Mouse (Mus musculus): ENCODE measurements around the gene Il1f10. TPM values are rescaled to one million over a fixed set of nuclear protein-coding genes. Genes with fewer than 3 reads are reported as not detected.
A peak's percentile ranks its signal among the peaks of the same experiment; 100 is the strongest.

The Il1f10 gene
- polyA plus RNA-seq, 1 experiment from 2014 or later, result not detected

DNA sequence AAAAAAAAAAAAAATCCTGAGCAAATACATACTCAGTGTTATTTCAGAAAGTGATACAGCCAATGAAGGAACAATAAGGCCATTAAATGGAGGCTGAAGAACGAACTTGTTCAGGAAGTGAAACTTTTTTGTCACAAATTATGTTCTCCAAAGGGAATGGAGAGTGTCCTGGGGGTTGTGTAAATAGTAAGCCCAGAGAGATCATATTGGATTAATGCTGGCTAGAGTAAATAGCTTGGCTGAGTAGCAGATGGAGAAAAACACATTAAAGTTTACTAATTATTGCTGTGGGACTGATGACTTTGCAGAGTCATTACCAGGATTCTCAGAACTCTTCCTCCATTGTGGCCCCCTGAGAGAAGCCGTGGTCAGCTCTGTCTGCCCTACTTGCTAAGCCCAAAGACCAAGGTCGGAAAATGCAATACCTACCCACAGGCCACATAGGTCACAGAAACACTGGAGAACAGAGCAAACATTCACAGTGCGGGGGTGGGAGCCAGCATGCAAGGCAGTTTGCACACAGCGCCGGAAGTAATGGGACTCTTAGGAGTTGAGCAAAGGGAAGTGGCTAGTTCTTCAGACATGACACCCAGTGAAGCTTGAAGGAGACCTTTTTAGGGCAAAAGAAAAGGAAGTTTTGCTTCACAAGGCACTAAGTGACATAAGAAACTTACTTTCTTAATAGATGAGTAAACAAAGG lies 20.5 kb downstream of the Il1f10 start:
- ATAC-seq, result no peak
- no peaks in the 10 kb centered on the region for H3K27me3 ChIP-seq (replicated peaks; ENCODE audit: insufficient read depth, low read length)
- 55% methylated on average over 6 of the region's 6 CpGs for WGBS
- TF ChIP-seq CTCF (IDR thresholded peaks at IDR 0.05), result no peak
- TF ChIP-seq EP300 (IDR thresholded peaks at IDR 0.05), result no peak
- no peak overlapping the region for H3K4me3 ChIP-seq (ENCODE audit: low read depth, low read length)
- no peaks in the 10 kb centered on the region for H3K9me3 ChIP-seq (ENCODE audit: low read length)
- DNase-seq (ENCODE audit: low spot score), result peak; percentile 46
- H3K36me3 ChIP-seq (ENCODE audit: insufficient read depth, low read length), result no peaks in the 10 kb centered on the region
- no peak overlapping the region for H3K4me2 ChIP-seq (replicated peaks; ENCODE audit: low read depth, low read length)
- no peak overlapping the region for H3K27ac ChIP-seq (ENCODE audit: low read length)
- H3K9ac ChIP-seq (replicated peaks; ENCODE audit: low read depth), result no peak overlapping the region
- no peaks in the 10 kb centered on the region for H3K4me1 ChIP-seq (ENCODE audit: insufficient read depth, low read depth, low read length)

DNA sequence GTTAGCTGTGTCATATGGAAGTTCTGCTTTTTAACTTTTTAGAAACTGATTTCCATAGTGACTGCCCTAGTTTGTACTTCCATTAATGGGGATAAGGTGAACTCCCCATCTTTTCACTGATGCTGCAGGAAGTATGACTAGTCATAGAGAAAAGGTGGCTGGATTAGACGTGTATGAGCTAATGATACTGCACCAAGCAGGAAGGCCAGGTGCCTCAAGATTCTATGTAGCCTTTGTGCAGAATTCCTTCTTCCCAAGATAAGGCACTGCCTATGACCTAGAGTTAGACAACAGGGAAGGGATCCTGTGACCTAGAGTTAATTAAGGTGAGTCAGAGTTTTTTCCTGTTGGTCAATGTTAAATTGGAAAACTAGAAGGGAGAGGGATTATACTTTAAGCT lies 25.9 kb downstream of the Il1f10 start:
- H3K4me2 ChIP-seq (replicated peaks; ENCODE audit: low read depth, low read length), result no peak overlapping the region
- no peak overlapping the region for H3K4me3 ChIP-seq (ENCODE audit: low read depth, low read length)
- H3K9ac ChIP-seq (replicated peaks; ENCODE audit: low read depth), result no peak overlapping the region
- ATAC-seq (no peak), DNase-seq (ENCODE audit: low spot score) (no peak)
- no peak overlapping the region for H3K27ac ChIP-seq (ENCODE audit: low read length)
- no peaks in the 10 kb centered on the region for H3K9me3 ChIP-seq (ENCODE audit: low read length)
- TF ChIP-seq CTCF (IDR thresholded peaks at IDR 0.05), result no peak
- no peaks in the 10 kb centered on the region for H3K4me1 ChIP-seq (ENCODE audit: insufficient read depth, low read depth, low read length)
- H3K36me3 ChIP-seq (ENCODE audit: insufficient read depth, low read length), result no peaks in the 10 kb centered on the region
- 68% methylated on average over 1 of the region's 1 CpGs for WGBS
- no peaks in the 10 kb centered on the region for H3K27me3 ChIP-seq (replicated peaks; ENCODE audit: insufficient read depth, low read length)

DNA sequence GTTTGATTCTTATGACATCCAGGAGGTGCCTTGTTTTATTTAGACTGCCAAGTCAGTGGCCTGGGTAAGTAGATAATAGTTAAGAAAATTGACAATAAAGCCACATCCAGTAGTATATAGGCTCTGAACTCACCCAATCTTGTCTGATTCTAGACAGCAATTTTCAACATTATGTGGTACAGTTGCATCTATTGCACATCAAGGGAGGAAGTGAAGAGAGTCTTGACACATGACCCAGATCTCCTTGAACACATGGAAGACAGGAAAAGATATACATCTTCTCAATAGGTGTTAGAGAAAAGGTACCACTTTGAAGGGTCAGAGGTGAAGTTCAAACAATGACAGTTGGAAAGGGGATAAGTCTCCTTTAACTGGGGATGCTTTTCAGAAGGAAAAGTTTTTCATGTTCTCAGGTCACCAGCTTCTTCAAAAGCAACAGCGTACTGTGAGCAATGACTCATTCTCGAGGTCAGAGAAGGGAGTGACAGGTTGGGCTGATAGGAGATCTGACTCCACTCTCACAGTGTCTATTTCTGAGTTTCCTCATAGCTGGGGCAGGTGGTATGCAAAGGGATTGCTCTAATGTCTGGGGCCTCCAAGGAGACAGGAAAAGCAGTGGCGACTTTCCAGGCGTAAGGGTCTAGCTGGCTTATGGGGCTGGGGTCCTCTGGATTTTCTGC lies 27.1 kb downstream of the Il1f10 start:
- H3K4me2 ChIP-seq (replicated peaks; ENCODE audit: low read depth, low read length), result no peak overlapping the region
- TF ChIP-seq EP300 (IDR thresholded peaks at IDR 0.05), result no peak
- no peak for TF ChIP-seq CTCF (IDR thresholded peaks at IDR 0.05)
- H3K27ac ChIP-seq (ENCODE audit: low read length), result no peak overlapping the region
- WGBS, result 66% methylated on average over 4 of the region's 4 CpGs
- no peak overlapping the region for H3K4me3 ChIP-seq (ENCODE audit: low read depth, low read length)
- no peak for ATAC-seq
- no peaks in the 10 kb centered on the region for H3K4me1 ChIP-seq (ENCODE audit: insufficient read depth, low read depth, low read length)
- no peak overlapping the region for H3K9ac ChIP-seq (replicated peaks; ENCODE audit: low read depth)
- H3K27me3 ChIP-seq (replicated peaks; ENCODE audit: insufficient read depth, low read length), result no peaks in the 10 kb centered on the region
- no peaks in the 10 kb centered on the region for H3K36me3 ChIP-seq (ENCODE audit: insufficient read depth, low read length)
- DNase-seq (ENCODE audit: low spot score), result no peak
- H3K9me3 ChIP-seq (ENCODE audit: low read length), result no peaks in the 10 kb centered on the region

DNA sequence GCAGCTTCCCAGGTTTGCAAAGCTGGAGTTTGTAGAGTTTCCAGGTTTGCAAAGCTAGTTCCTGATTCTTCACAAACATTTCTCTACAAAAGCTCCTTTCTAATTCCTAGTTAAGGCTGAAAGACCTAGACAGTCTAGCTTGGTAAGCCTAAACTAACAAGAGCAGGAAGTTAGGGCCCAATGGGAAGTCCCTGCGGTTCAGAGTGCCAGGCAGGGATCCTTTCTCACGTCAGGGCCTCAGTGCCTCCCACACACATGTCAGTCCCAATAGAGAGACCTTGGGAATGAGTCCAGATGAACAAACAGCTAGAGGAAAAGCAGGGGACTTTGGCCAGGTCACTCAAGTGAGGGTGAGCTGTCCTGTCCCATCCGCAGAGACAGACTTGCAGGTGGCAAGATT lies 44.3 kb downstream of the Il1f10 start:
- Histone ChIP-seq H3K9me3 (ENCODE audit: low read length) (no peaks in the 10 kb centered on the region), H3K27ac (ENCODE audit: low read length) (no peak overlapping the region), H3K36me3 (ENCODE audit: insufficient read depth, low read length) (no peaks in the 10 kb centered on the region), H3K9ac (replicated peaks; ENCODE audit: low read depth) (no peak overlapping the region), H3K4me1 (ENCODE audit: insufficient read depth, low read depth, low read length) (no peaks in the 10 kb centered on the region), H3K4me3 (ENCODE audit: low read depth, low read length) (no peak overlapping the region), H3K4me2 (replicated peaks; ENCODE audit: low read depth, low read length) (no peak overlapping the region), H3K27me3 (replicated peaks; ENCODE audit: insufficient read depth, low read length) (no peaks in the 10 kb centered on the region)
- WGBS, result 51% methylated on average over 3 of the region's 3 CpGs
- DNase-seq (ENCODE audit: low spot score), result no peak
- no peak for ATAC-seq
- TF ChIP-seq CTCF (IDR thresholded peaks at IDR 0.05), result no peak
- TF ChIP-seq EP300 (IDR thresholded peaks at IDR 0.05), result no peak

DNA sequence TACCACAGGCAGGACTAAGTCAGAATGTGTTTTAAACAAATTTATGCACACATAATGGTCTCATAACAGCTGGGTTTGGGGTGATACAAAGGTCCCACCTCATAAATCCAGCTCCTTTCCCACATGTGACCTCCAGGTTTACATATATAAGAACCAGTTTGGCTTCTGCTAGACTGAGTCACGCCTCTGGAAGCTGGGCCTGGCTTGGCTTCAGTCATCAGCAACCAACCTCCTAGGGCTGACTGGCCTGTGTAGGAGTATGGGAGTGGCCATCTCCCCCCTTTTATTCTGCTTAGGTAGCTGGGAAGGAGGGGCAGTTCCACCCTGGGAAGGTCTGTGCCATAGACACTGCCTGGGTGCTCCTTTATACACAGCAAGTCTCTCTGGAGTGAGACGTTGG lies 45.5 kb downstream of the Il1f10 start, which contains the start of gene Il1rn:
Il1rn (plus strand) TSS at position 309 of the 400 bp plus-strand sequence.
- H3K27ac ChIP-seq (ENCODE audit: low read length), result no peak within 1 kb of the TSS
- H3K4me1 ChIP-seq (ENCODE audit: insufficient read depth, low read depth, low read length), result no peaks in the 10 kb centered on the region
- TF ChIP-seq EP300 (IDR thresholded peaks at IDR 0.05), result no peak
- 59% methylated on average over 2 of the region's 2 CpGs for WGBS
- no peaks in the 10 kb centered on the region for H3K9me3 ChIP-seq (ENCODE audit: low read length)
- no peaks in the 10 kb centered on the region for H3K27me3 ChIP-seq (replicated peaks; ENCODE audit: insufficient read depth, low read length)
- H3K9ac ChIP-seq (replicated peaks; ENCODE audit: low read depth), result no peak within 1 kb of the TSS
- ATAC-seq (no peak; the same call in 1 of the 2 replicates), DNase-seq (ENCODE audit: low spot score) (peak; percentile 27)
- H3K4me2 ChIP-seq (replicated peaks; ENCODE audit: low read depth, low read length), result no peak within 1 kb of the TSS
- H3K36me3 ChIP-seq (ENCODE audit: insufficient read depth, low read length), result no peaks in the 10 kb centered on the region
- no peak within 1 kb of the TSS for H3K4me3 ChIP-seq (ENCODE audit: low read depth, low read length)

DNA sequence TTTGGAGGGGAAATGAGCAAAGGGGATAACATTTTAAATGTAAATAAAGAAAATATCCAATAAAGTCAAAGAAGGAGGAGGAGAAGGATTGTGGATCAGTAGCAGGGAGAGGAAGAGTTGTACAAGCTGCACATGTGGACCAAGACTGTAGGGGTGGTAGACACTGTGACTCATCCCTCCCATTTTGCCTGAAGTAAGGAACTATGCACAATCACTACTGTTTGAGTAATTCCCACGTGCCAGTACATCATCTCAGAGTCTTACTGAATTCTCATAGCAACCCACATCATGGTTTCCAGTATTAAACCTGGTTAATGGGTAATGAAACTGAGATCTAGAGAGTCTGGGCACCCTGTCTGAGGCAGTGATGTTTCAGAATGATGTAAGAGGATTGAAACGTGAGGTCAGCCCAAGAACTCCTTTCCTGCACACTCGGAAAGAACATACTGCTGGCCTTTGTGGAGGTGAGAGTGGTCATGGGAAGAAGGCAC lies 50.4 kb downstream of the Il1f10 start:
- no peaks in the 10 kb centered on the region for H3K9me3 ChIP-seq (ENCODE audit: low read length)
- H3K9ac ChIP-seq (replicated peaks; ENCODE audit: low read depth), result no peak overlapping the region
- no peak for DNase-seq (ENCODE audit: low spot score)
- no peak overlapping the region for H3K4me2 ChIP-seq (replicated peaks; ENCODE audit: low read depth, low read length)
- no peaks in the 10 kb centered on the region for H3K4me1 ChIP-seq (ENCODE audit: insufficient read depth, low read depth, low read length)
- ATAC-seq, result no peak
- no peak overlapping the region for H3K4me3 ChIP-seq (ENCODE audit: low read depth, low read length)
- H3K27me3 ChIP-seq (replicated peaks; ENCODE audit: insufficient read depth, low read length), result no peaks in the 10 kb centered on the region
- no peak overlapping the region for H3K27ac ChIP-seq (ENCODE audit: low read length)
- no peak for TF ChIP-seq CTCF (IDR thresholded peaks at IDR 0.05)
- no peak for TF ChIP-seq EP300 (IDR thresholded peaks at IDR 0.05)
- 55% methylated on average over 3 of the region's 3 CpGs for WGBS
- no peaks in the 10 kb centered on the region for H3K36me3 ChIP-seq (ENCODE audit: insufficient read depth, low read length)

Other genes starting within 250 kb of the Il1f10 start
- 5.6 and 5.8 TPM in 2 replicates for gene Hnmt, start 241.8 kb upstream of the Il1f10 start, polyA plus RNA-seq (2015; fragmentation: Nextera tagmentation; extraction: Ambion mirVana)
- not detected in 2 replicates for gene Tbpl2, start 194.6 kb upstream of the Il1f10 start, polyA plus RNA-seq (2015; fragmentation: Nextera tagmentation; extraction: Ambion mirVana)
- not detected in 2 replicates for gene Il1f8, start 138.0 kb upstream of the Il1f10 start, polyA plus RNA-seq (2015; fragmentation: Nextera tagmentation; extraction: Ambion mirVana)
- 0.43 TPM in 2 replicates for gene Il1f9, start 104.7 kb upstream of the Il1f10 start, polyA plus RNA-seq (2015; fragmentation: Nextera tagmentation; extraction: Ambion mirVana)
- not detected in 2 replicates for gene Il1f6, start 75.8 kb upstream of the Il1f10 start, polyA plus RNA-seq (2015; fragmentation: Nextera tagmentation; extraction: Ambion mirVana)
- not detected in 2 replicates for gene Il1f5, start 14.2 kb upstream of the Il1f10 start, polyA plus RNA-seq (2015; fragmentation: Nextera tagmentation; extraction: Ambion mirVana)
- 9.0 and 13.2 TPM in 2 replicates for gene Il1rn, start 45.7 kb downstream of the Il1f10 start, polyA plus RNA-seq (2015; fragmentation: Nextera tagmentation; extraction: Ambion mirVana)
- gene Psd4, start 76.4 kb downstream of the Il1f10 start, polyA plus RNA-seq (2015; fragmentation: Nextera tagmentation; extraction: Ambion mirVana), result 2.6 and 3.0 TPM in 2 replicates
- not detected in 2 replicates for gene Pax8, start 184.4 kb downstream of the Il1f10 start, polyA plus RNA-seq (2015; fragmentation: Nextera tagmentation; extraction: Ambion mirVana)